Mouse (Mus musculus) kidney, adult 2 months (tissue): ENCODE measurements around the gene Nf1.

ENCODE experiments used
- CTCF ChIP-seq: fragments of 200-500 bp; conservative IDR thresholded peaks from 2 replicates; pipeline ENCODE4 v1.5.1; 2011; ENCODE audit warnings: low read depth, mild to moderate bottlenecking, control low read depth, low read length, moderate library complexity, mixed read lengths; ENCODE audit not compliant: insufficient read depth, insufficient read length
- POLR2A ChIP-seq: fragments of 200-500 bp; IDR thresholded peaks from one replicate; pipeline ENCODE4 v1.6.1; 2011; ENCODE audit warnings: low read depth, low read length, control low read depth

- no peak for TF ChIP-seq CTCF
- TF ChIP-seq POLR2A, result no peak
These were observed 271.0 kb downstream of the Nf1 start for GRCm38 (mm10) chr11:79610454-79610853.
